Mouse (Mus musculus) forebrain, embryonic 14.5 days (tissue): ENCODE results near the gene Acox1. TPM values are rescaled to one million over a fixed set of nuclear protein-coding genes. Genes with fewer than 3 reads are reported as not detected.

Experiments used
- ATAC-seq: fragments of 200-750 bp; cut with Nextera tagmentation; 2 replicates; pipeline ENCODE4 v1.8.0; 2017; ENCODE audit warnings: mild to moderate bottlenecking, moderate library complexity
- DNase-seq: peaks from one replicate; pipeline ENCODE4 v3.0.0-alpha.2; 2015; ENCODE audit warnings: low spot score
- H3K27ac ChIP-seq: fragments of 300-500 bp; sonication (generic); 2 replicates; pipeline ENCODE4 v1.5.1; 2014; ENCODE audit warnings: low read depth, mild to moderate bottlenecking, control low read depth, low read length, moderate library complexity
- H3K27me3 ChIP-seq: fragments of 300-500 bp; sonication (generic); replicated peaks from 2 replicates; pipeline ENCODE4 v1.6.1; 2014; ENCODE audit warnings: low read length, control low read depth, mixed read lengths; ENCODE audit not compliant: control insufficient read depth, insufficient read depth
- H3K36me3 ChIP-seq: fragments of 300-500 bp; sonication (generic); 2 replicates; pipeline ENCODE4 v1.6.1; 2014; ENCODE audit warnings: low read length, control low read depth; ENCODE audit not compliant: control insufficient read depth, insufficient read depth
- H3K4me1 ChIP-seq: fragments of 300-500 bp; sonication (generic); 2 replicates; pipeline ENCODE4 v1.6.1; 2014; ENCODE audit warnings: antibody characterized with exemption, low read length, control low read depth; ENCODE audit not compliant: control insufficient read depth, insufficient read depth
- H3K4me2 ChIP-seq: fragments of 300-500 bp; sonication (generic); 2 replicates; pipeline ENCODE4 v1.6.1; 2014; ENCODE audit warnings: mild to moderate bottlenecking, control low read depth, low read length
- H3K4me3 ChIP-seq: fragments of 300-500 bp; sonication (generic); 2 replicates; pipeline ENCODE4 v1.5.1; 2014; ENCODE audit warnings: low read depth, low read length, control low read depth
- H3K9ac ChIP-seq: fragments of 300-500 bp; sonication (generic); 2 replicates; pipeline ENCODE4 v1.6.1; 2014; ENCODE audit warnings: mild to moderate bottlenecking, low read length, control low read depth, moderate library complexity
- H3K9me3 ChIP-seq: fragments of 300-500 bp; sonication (generic); replicated peaks from 2 replicates; pipeline ENCODE4 v1.6.1; 2016; ENCODE audit warnings: low read length, control low read depth, mixed read lengths; ENCODE audit not compliant: control insufficient read depth
- WGBS: fragments of 180-500 bp; shearing (Covaris S2); extraction: QIAGEN DNeasy Blood & Tissue Kit; methylation state at CpG from one replicate; pipeline ENCODE4 v1.1.7; 2014; 5-methylcytosine and 5-hydroxymethylcytosine counted together
- polyA plus RNA-seq: library from polyadenylated mRNA; unstranded; fragments of >200 nt; fragmentation: Nextera tagmentation; extraction: Ambion mirVana; gene quantifications from 2 replicates; pipeline ENCODE4 v1.2.1, GENCODE M21; 2014

The Acox1 gene
- polyA plus RNA-seq, 1 experiment from 2014 or later, result 48.1 TPM

GRCm38 (mm10) chr11:116215991-116216390 is 17.1 kb upstream of the Acox1 start:
- ATAC-seq, result no peak
- Histone ChIP-seq H3K9ac (no peak overlapping the region), H3K27me3 (no peaks in the 10 kb centered on the region), H3K4me3 (no peak overlapping the region), H3K36me3 (no peaks in the 10 kb centered on the region), H3K27ac (no peak overlapping the region), H3K4me2 (no peak overlapping the region), H3K4me1 (peaks cover 12% of the 10 kb centered on the region), H3K9me3 (no peaks in the 10 kb centered on the region)
- 97% methylated on average over 6 of the region's 6 CpGs for WGBS
- DNase-seq, result no peak

- Histone ChIP-seq H3K36me3 (no peaks in the 10 kb centered on the region), H3K4me2 (no peak overlapping the region), H3K4me1 (peaks cover 12% of the 10 kb centered on the region), H3K27ac (no peak overlapping the region), H3K4me3 (no peak overlapping the region), H3K9ac (no peak overlapping the region), H3K9me3 (no peaks in the 10 kb centered on the region), H3K27me3 (no peaks in the 10 kb centered on the region)
- DNase-seq (no peak), ATAC-seq (no peak)
- WGBS, result 84% methylated on average over 7 of the region's 7 CpGs
These were observed 16.3 kb upstream of the Acox1 start for GRCm38 (mm10) chr11:116215181-116215580.

GRCm38 (mm10) chr11:116213877-116214510 is 15.1 kb upstream of the Acox1 start:
- no peak overlapping the region for H3K4me2 ChIP-seq
- H3K36me3 ChIP-seq, result no peaks in the 10 kb centered on the region
- no peak for DNase-seq
- no peak overlapping the region for H3K27ac ChIP-seq
- H3K4me3 ChIP-seq, result no peak overlapping the region
- no peaks in the 10 kb centered on the region for H3K9me3 ChIP-seq
- WGBS, result 92% methylated on average over 13 of the region's 13 CpGs
- H3K9ac ChIP-seq, result no peak overlapping the region
- ATAC-seq, result no peak
- H3K27me3 ChIP-seq, result no peaks in the 10 kb centered on the region
- peaks cover 7% of the 10 kb centered on the region for H3K4me1 ChIP-seq

- Histone ChIP-seq H3K27ac (no peak overlapping the region), H3K4me1 (no peaks in the 10 kb centered on the region), H3K9ac (no peak overlapping the region), H3K4me3 (no peak overlapping the region), H3K27me3 (no peaks in the 10 kb centered on the region), H3K4me2 (no peak overlapping the region), H3K36me3 (no peaks in the 10 kb centered on the region), H3K9me3 (no peaks in the 10 kb centered on the region)
- DNase-seq (no peak), ATAC-seq (no peak)
- 91% methylated on average over 6 of the region's 6 CpGs for WGBS
These were observed 14.0 kb upstream of the Acox1 start for GRCm38 (mm10) chr11:116212847-116213246.

GRCm38 (mm10) chr11:116210696-116211095 is 11.9 kb upstream of the Acox1 start:
- H3K4me2 ChIP-seq, result no peak overlapping the region
- no peak overlapping the region for H3K9ac ChIP-seq
- no peak for ATAC-seq
- no peak overlapping the region for H3K4me3 ChIP-seq
- no peak overlapping the region for H3K27ac ChIP-seq
- no peaks in the 10 kb centered on the region for H3K4me1 ChIP-seq
- peaks cover 12% of the 10 kb centered on the region for H3K36me3 ChIP-seq
- no peak for DNase-seq
- WGBS, result 64% methylated on average over 5 of the region's 5 CpGs
- H3K27me3 ChIP-seq, result no peaks in the 10 kb centered on the region
- no peaks in the 10 kb centered on the region for H3K9me3 ChIP-seq

- H3K4me3 ChIP-seq, result no peak overlapping the region
- H3K4me1 ChIP-seq, result no peaks in the 10 kb centered on the region
- H3K27ac ChIP-seq, result no peak overlapping the region
- peaks cover 17% of the 10 kb centered on the region for H3K36me3 ChIP-seq
- DNase-seq, result no peak
- no peak for ATAC-seq
- no peak overlapping the region for H3K9ac ChIP-seq
- 87% methylated on average over 8 of the region's 8 CpGs for WGBS
- H3K27me3 ChIP-seq, result no peaks in the 10 kb centered on the region
- H3K9me3 ChIP-seq, result no peaks in the 10 kb centered on the region
- no peak overlapping the region for H3K4me2 ChIP-seq
These were observed 10.4 kb upstream of the Acox1 start for GRCm38 (mm10) chr11:116209257-116209656.

GRCm38 (mm10) chr11:116208660-116209059 is 9.8 kb upstream of the Acox1 start:
- Histone ChIP-seq H3K9me3 (no peaks in the 10 kb centered on the region), H3K36me3 (peaks cover 17% of the 10 kb centered on the region), H3K4me3 (no peak overlapping the region), H3K4me2 (no peak overlapping the region), H3K27ac (no peak overlapping the region), H3K9ac (no peak overlapping the region), H3K4me1 (no peaks in the 10 kb centered on the region), H3K27me3 (no peaks in the 10 kb centered on the region)
- ATAC-seq (no peak), DNase-seq (no peak)
- 86% methylated on average over 3 of the region's 3 CpGs for WGBS

GRCm38 (mm10) chr11:116206678-116207077 is 7.8 kb upstream of the Acox1 start:
- H3K9me3 ChIP-seq, result no peaks in the 10 kb centered on the region
- no peak overlapping the region for H3K27ac ChIP-seq
- no peak overlapping the region for H3K9ac ChIP-seq
- H3K4me2 ChIP-seq, result no peak overlapping the region
- 85% methylated on average over 4 of the region's 4 CpGs for WGBS
- no peaks in the 10 kb centered on the region for H3K4me1 ChIP-seq
- ATAC-seq (no peak), DNase-seq (no peak)
- H3K27me3 ChIP-seq, result no peaks in the 10 kb centered on the region
- H3K36me3 ChIP-seq, result peaks cover 17% of the 10 kb centered on the region
- H3K4me3 ChIP-seq, result no peak overlapping the region

GRCm38 (mm10) chr11:116203150-116203549 is 4.3 kb upstream of the Acox1 start:
- ATAC-seq, result no peak
- 89% methylated on average over 3 of the region's 3 CpGs for WGBS
- Histone ChIP-seq H3K27me3 (no peaks in the 10 kb centered on the region), H3K9ac (no peak overlapping the region), H3K36me3 (peaks cover 17% of the 10 kb centered on the region), H3K4me1 (peaks cover 3% of the 10 kb centered on the region), H3K9me3 (no peaks in the 10 kb centered on the region), H3K4me2 (no peak overlapping the region), H3K4me3 (no peak overlapping the region), H3K27ac (no peak overlapping the region)
- DNase-seq, result no peak
